Mouse (Mus musculus) c-Kit-positive CD71-positive TER-119-negative erythroid progenitor cells, embryonic 14.5 days (primary cell): ENCODE measurements around the gene Slc27a4.
A peak's percentile ranks its signal among the peaks of the same experiment; 100 is the strongest.

Experiments used
- DNase-seq: peaks from one replicate; pipeline ENCODE4 v3.0.0-alpha.2; 2013; ENCODE audit warnings: low read depth

The Slc27a4 gene

DNA sequence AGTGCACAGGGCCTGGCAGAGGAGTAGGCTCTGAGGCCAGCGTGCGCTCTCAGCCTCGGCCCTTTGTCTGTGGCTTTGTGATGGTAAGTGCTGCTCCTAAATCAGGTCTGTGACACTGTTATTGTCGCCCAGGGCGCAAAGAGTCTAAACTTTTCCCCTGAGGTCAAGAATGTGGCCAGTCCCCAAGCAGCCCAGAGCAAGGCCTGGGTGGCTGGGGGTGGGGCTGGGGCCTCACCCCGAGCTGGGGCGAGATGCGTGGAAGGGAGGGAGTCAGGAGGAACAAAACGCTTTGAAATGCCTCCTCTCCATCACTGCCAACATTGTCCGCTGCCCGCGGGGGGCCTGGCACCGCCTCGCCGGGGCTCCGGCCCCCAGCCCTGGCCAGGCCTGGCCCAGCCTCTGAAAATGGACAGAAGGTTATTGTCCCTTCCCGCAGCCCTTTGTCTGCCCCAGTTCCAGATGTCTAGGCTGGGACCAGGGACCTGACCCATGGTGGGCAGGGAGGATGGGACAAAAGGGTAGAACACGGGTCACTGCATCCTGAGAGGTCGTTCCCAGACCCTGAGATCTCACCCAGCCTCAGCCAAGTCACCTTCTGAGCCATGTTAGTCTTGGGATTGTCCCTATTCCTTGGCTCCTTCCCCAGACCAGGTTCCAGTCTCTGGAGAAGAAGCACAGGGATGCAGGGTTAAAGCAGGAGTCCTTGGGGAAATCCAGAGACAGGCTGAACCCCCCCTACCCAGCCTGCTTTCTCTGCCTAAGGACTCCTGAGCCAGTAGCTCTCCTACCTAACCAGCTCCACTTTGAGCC is 54.2 kb downstream of the Slc27a4 start:
- no peak for DNase-seq

DNA sequence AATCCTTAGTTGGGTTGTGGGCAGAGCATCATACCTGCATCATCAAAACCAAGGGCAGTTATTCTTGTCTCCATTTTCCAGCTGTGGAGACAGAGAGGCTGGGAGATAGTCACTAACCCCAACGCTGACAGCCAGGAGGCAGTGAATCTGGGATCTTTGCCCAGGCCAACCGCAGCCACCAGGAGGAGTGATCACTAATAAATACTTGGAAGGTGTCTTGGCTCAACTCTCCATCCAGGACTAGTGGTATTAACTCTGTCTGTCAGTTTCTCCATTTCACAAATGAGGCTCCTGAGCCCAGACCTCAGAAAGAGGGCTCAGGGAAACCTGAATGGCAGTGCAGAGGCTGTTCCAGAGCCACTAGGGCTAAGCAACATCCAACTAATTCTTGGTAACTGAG is 54.9 kb downstream of the Slc27a4 start:
- DNase-seq: no peak

DNA sequence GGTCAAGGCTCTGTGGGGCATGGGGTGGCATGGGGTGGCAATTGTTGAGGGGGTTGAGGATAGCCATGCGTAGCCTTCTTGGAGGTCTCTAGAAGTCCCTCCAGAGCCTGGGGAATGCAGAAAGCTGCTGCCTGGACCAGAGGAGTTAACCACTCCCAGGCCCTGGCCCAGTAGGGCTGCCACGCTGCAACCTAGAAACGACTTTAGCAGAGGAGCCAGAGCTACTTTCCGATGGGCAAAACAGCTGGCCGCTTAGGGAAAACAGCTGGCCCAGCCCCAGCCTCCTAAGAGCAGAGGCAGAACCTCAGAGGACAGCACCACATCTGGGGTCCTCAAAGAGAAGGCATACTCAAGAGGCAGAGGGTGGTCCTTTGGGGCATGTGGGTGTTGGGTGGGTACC is 55.5 kb downstream of the Slc27a4 start:
- DNase-seq: no peak

DNA sequence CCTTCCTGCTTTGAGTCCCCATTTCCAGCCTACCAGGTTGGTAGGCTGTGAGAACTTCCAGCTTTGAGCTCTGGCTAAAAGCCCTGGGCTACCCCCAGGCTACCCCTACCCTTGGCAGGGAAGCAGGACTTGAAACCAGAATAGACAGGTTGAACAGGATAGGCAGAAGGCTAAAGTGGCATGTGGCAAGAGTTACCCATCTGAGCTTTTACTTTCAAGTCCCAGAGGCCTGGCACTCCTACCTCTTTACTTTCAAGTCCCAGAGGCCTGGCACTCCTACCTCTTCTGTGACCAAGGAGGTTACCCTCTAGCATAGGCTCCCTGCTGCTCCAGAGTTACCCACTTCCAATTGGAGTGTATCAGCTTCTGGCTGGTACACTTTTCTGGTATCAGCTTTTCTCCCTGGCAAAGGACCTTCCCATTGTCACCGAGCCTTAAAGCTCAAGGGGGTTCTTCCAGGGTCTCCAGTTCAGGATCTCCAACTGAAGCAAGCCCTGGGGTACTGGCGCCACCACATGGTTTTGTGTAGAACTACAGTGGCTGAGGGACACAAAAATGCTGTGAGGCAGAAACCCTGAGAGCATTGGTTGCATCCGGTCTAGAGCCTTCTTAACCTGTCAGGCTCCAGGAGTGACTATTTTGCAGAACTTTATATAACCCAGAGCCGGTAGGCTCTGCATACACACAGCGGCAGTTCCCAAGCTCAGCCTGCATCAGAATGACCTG is 56.5 kb downstream of the Slc27a4 start:
- peak; percentile 43 for DNase-seq

- no peak for DNase-seq
These were observed 62.7 kb downstream of the Slc27a4 start for GRCm38 (mm10) chr2:29865125-29865524.
